Mouse (Mus musculus) kidney, adult 9 months (tissue): ENCODE measurements around the gene Rnf103.
"Not testable (repeated sequence)": the region's sequence is repeated elsewhere in the genome, so short reads cannot be mapped to it uniquely, and the experiment has no call there.

Experiments
- DNase-seq: peaks from one replicate; pipeline ENCODE4 v3.0.0; 2022

The Rnf103 gene

GRCm38 (mm10) chr6:71493675-71494340 lies at the start of gene Rnf103:
Gene Rnf103 (plus strand): TSS chr6:71493894.
- DNase-seq = peak; percentile 93

GRCm38 (mm10) chr6:71444756-71445155 lies 48.9 kb upstream of the Rnf103 start:
- DNase-seq = no peak

GRCm38 (mm10) chr6:71445560-71445959 lies 48.1 kb upstream of the Rnf103 start:
- DNase-seq = no peak

- DNase-seq = no peak
Measured at GRCm38 (mm10) chr6:71452792-71453191, 40.9 kb upstream of the Rnf103 start.

DNA sequence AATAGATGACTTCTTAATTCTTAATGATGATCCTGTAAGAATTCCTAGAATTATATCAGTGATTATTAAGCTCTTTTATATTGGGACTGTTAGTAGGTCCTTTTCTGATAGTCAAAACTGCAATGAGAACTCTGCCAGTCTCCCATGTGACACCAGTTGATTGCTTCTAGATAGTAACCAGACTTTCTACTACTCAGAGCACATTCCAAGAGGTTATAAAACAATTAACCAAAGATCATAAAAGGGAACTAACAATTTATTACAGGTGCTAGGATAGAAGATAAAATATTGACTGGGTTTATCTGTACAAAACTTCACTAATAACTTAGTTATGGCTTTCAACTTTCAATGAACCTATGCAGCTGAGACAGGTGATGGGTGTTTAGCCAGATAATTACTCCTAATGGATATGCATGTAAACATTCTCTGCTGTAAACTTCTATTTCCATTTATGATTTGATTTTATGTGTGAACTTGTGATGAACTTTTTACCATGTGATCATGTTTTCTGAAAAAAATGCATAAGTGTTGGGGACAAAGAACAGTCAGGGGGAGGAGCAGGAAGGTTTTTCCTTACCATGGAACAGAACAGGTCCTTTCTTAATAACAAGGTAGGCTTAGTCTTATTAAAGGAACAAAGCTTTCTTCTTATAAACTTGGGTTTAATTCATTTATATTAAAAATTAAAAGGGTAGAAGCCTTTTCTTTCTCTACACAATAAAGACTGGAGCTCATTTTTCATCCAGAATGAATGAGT lies 39.5 kb upstream of the Rnf103 start:
- not testable (repeated sequence) for DNase-seq

GRCm38 (mm10) chr6:71457956-71458608 lies 35.6 kb upstream of the Rnf103 start:
- peak; percentile 17 for DNase-seq

GRCm38 (mm10) chr6:71465146-71465545 lies 28.5 kb upstream of the Rnf103 start:
- no peak for DNase-seq

- no peak for DNase-seq
Measured at GRCm38 (mm10) chr6:71467766-71468165, 25.9 kb upstream of the Rnf103 start.

DNA sequence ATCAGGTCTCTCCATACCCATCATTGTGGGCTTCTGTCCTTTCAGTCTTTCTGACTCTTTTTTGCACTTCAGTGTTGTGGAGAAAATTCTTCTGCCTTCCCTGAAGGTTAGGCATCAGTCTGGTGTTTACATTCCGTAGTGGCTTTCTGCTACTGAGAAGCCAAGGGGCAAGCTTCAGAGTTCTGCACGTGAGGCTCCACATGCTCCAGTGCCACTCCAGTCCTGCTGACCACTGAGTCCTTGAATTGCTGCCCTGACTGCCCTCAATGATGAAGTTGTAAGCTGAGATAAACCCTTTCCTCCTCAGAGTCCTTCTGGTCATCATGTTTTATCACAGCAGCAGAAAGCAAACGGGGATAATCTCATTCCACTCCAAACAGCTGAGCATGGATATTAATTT lies 24.4 kb upstream of the Rnf103 start:
- DNase-seq = peak; percentile 40

- no peak for DNase-seq
Measured at GRCm38 (mm10) chr6:71471830-71472520, 21.7 kb upstream of the Rnf103 start.

GRCm38 (mm10) chr6:71472786-71473185 lies 20.9 kb upstream of the Rnf103 start:
- no peak for DNase-seq

DNA sequence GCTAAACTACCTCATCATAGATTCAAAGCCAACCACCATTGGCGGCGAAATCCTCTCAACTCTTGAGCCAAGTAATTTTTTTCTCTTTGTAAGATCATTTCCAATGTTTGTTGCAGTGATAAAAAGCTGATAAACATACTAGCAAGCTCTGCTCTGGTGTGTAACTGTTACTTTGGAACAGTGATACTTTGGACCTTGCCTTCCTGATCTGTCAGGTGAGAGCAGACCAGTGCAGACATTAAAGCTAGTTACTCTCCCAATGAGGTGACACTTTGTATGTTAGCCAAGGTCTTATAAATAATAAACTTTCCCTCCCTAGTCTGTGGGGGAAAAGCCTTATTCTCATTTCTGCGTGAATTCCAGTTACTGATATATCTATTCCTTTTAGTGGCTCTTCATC lies 18.1 kb upstream of the Rnf103 start:
- DNase-seq = peak; percentile 75

GRCm38 (mm10) chr6:71476783-71477182 lies 16.9 kb upstream of the Rnf103 start:
- no peak for DNase-seq

GRCm38 (mm10) chr6:71478816-71479568 lies 14.7 kb upstream of the Rnf103 start:
- not testable (repeated sequence) for DNase-seq

DNA sequence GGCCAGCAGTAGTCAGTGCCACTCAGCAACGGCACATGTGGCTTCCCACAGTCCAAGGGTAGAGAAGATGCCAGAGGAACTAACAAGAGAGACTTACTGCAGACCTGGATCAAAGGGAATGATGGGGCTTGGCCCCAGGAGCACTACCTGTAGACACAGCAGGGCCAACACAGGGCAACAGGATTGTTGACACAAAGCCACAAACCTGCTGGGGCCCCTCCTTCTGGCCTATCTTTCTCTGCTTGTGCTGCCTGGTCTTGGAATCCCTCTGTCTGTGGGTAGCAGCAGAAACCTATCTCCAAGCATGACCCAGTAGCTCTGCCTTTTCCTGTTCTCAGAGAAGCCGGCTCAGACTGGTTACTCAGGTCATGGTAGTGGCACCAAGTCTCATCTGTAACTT lies 14.1 kb upstream of the Rnf103 start:
- DNase-seq = not testable (repeated sequence)

- DNase-seq = no peak
Measured at GRCm38 (mm10) chr6:71480136-71480535, 13.6 kb upstream of the Rnf103 start.

- no peak for DNase-seq
Measured at GRCm38 (mm10) chr6:71481136-71481535, 12.6 kb upstream of the Rnf103 start.

- no peak for DNase-seq
Measured at GRCm38 (mm10) chr6:71485246-71485645, 8.4 kb upstream of the Rnf103 start.

DNA sequence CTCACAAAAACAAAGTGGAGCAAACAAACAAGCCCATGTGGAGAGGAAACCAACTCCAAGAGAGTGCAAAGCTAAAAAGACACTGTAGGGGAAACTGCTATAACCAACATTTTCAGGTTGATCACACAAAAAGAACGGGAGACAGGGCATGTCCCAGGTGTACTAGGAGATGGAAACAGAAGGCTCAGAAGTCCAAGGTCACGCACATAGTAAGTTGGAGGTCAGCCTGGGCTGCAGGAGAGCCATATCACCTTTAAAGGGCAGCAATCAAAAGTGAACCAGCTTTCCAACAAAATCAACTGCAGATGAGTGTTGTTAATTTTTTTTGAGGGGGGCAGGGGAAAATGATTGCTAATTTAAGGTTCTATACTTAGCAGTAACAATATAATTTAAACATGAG lies 7.5 kb upstream of the Rnf103 start:
- no peak for DNase-seq

DNA sequence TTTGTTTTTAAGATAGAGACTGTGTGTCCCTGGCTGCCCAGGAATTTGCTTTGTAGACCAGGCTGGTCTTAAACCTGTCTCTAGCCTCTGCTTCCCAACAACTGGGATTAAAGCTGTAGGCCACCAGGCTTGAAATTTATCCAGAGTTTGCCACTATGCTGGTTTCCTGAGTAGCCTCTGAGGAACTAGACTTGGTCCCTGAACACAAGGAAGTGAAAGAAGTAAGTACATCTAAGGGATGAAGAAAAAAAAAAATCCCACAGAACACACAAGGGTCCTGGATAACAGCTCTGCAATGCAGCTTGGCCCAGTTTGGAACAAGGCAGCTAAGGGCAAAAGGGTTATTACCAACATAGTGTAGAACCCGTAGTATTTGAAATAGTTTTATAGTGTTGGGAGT lies 6.8 kb upstream of the Rnf103 start:
- no peak for DNase-seq

- DNase-seq = no peak
Measured at GRCm38 (mm10) chr6:71487966-71488365, 5.7 kb upstream of the Rnf103 start.

- DNase-seq = no peak
Measured at GRCm38 (mm10) chr6:71492136-71492535, 1.6 kb upstream of the Rnf103 start.
